Mouse (Mus musculus) stomach, embryonic 16.5 days (tissue): ENCODE measurements around the gene Ctsz. TPM values are rescaled to one million over a fixed set of nuclear protein-coding genes. Genes with fewer than 3 reads are reported as not detected.

Source experiments
- ATAC-seq: fragments of 200-750 bp; cut with Nextera tagmentation; 2 replicates; pipeline ENCODE4 v1.8.0; 2017; ENCODE audit warnings: moderate number of reproducible peaks, moderate TSS enrichment; ENCODE audit not compliant: insufficient read depth, low FRiP score
- H3K27ac ChIP-seq: fragments of 300-500 bp; sonication (generic); 2 replicates; pipeline ENCODE4 v1.5.1; 2014; ENCODE audit warnings: low read length
- H3K27me3 ChIP-seq: fragments of 300-500 bp; sonication (generic); 2 replicates; pipeline ENCODE4 v1.6.1; 2014; ENCODE audit warnings: low read length, control low read depth, mixed read lengths; ENCODE audit not compliant: control insufficient read depth, insufficient read depth
- H3K36me3 ChIP-seq: fragments of 300-500 bp; sonication (generic); 2 replicates; pipeline ENCODE4 v1.6.1; 2014; ENCODE audit warnings: low read length; ENCODE audit not compliant: control insufficient read depth, insufficient read depth
- H3K4me1 ChIP-seq: fragments of 300-500 bp; sonication (generic); 2 replicates; pipeline ENCODE4 v1.6.1; 2014; ENCODE audit warnings: low read length, control low read depth, mixed read lengths; ENCODE audit not compliant: control insufficient read depth, insufficient read depth
- H3K4me2 ChIP-seq: fragments of 300-500 bp; sonication (generic); 2 replicates; pipeline ENCODE4 v1.6.1; 2014; ENCODE audit warnings: low read depth, low read length, mixed read lengths
- H3K4me3 ChIP-seq: fragments of 300-500 bp; sonication (generic); replicated peaks from 2 replicates; pipeline ENCODE4 v1.5.1; 2014; ENCODE audit warnings: mild to moderate bottlenecking, low read length
- H3K9ac ChIP-seq: fragments of 300-500 bp; sonication (generic); 2 replicates; pipeline ENCODE4 v1.6.1; 2014; ENCODE audit warnings: low read length
- H3K9me3 ChIP-seq: fragments of 300-500 bp; sonication (generic); replicated peaks from 2 replicates; pipeline ENCODE4 v1.6.1; 2016; ENCODE audit warnings: low read length, control low read depth; ENCODE audit not compliant: control insufficient read depth
- WGBS: fragments of 180-500 bp; shearing (Covaris S2); extraction: QIAGEN DNeasy Blood & Tissue Kit; methylation state at CpG from one replicate; pipeline ENCODE4 v1.1.7; 2014; 5-methylcytosine and 5-hydroxymethylcytosine counted together
- polyA plus RNA-seq: library from polyadenylated mRNA; unstranded; fragments of >200 nt; fragmentation: Nextera tagmentation; extraction: Ambion mirVana; gene quantifications from 2 replicates; pipeline ENCODE4 v1.2.1, GENCODE M21; 2015

Ctsz gene
- 195 and 203 TPM in 2 replicates for polyA plus RNA-seq

GRCm38 (mm10) chr2:174438737-174439449 is at the start of gene Ctsz:
Ctsz (minus strand) TSS chr2:174439039.
- Histone ChIP-seq H3K27ac (peak within 1 kb of the TSS; percentile 49), H3K27me3 (no peaks in the 10 kb centered on the region), H3K4me2 (peak within 1 kb of the TSS; percentile 81), H3K9me3 (no peaks in the 10 kb centered on the region), H3K4me3 (peak within 1 kb of the TSS; percentile 72), H3K4me1 (peaks cover 19% of the 10 kb centered on the region), H3K36me3 (peaks cover 3% of the 10 kb centered on the region; the same call in 1 of the 2 replicates), H3K9ac (peak within 1 kb of the TSS; percentile 83)
- ATAC-seq, result peak; percentile 74
- under 1% methylated on average over 38 of the region's 38 CpGs for WGBS

- H3K27ac ChIP-seq, result no peak overlapping the region
- H3K9me3 ChIP-seq, result no peaks in the 10 kb centered on the region
- no peaks in the 10 kb centered on the region for H3K4me1 ChIP-seq
- no peak overlapping the region for H3K4me2 ChIP-seq
- H3K27me3 ChIP-seq, result no peaks in the 10 kb centered on the region
- no peak for ATAC-seq
- H3K9ac ChIP-seq, result no peak overlapping the region
- 57% methylated on average over 5 of the region's 5 CpGs for WGBS
- H3K36me3 ChIP-seq, result no peaks in the 10 kb centered on the region
- no peak overlapping the region for H3K4me3 ChIP-seq
Observed at GRCm38 (mm10) chr2:174487005-174487404, 48.2 kb upstream of the Ctsz start.

- ATAC-seq, result no peak
- H3K36me3 ChIP-seq, result no peaks in the 10 kb centered on the region
Observed at GRCm38 (mm10) chr2:174478746-174479145, 39.9 kb upstream of the Ctsz start.

GRCm38 (mm10) chr2:174477543-174478319 is 38.9 kb upstream of the Ctsz start:
- Histone ChIP-seq H3K36me3 (no peaks in the 10 kb centered on the region), H3K4me1 (peaks cover 6% of the 10 kb centered on the region; the same call in 1 of the 2 replicates), H3K4me3 (no peak overlapping the region), H3K27me3 (no peaks in the 10 kb centered on the region), H3K9ac (no peak overlapping the region), H3K27ac (peak overlapping the region; percentile 88), H3K9me3 (no peaks in the 10 kb centered on the region), H3K4me2 (0 out of 2 replicates have a peak overlapping the region, but pooled peaks have one; percentile 10)
- ATAC-seq, result peak; percentile 52; the same call in 1 of the 2 replicates
- whole genome bisulfite sequencing, result 55% methylated on average over 3 of the region's 3 CpGs

More at GRCm38 (mm10) chr2:174478746-174479145, 39.9 kb upstream of the Ctsz start:
- Histone ChIP-seq H3K4me2 (no peak overlapping the region), H3K9me3 (no peaks in the 10 kb centered on the region), H3K9ac (no peak overlapping the region), H3K27me3 (no peaks in the 10 kb centered on the region), H3K27ac (peak overlapping the region; percentile 21), H3K4me1 (no peaks in the 10 kb centered on the region), H3K4me3 (no peak overlapping the region)
- WGBS, result 75% methylated on average over 5 of the region's 5 CpGs

GRCm38 (mm10) chr2:174473550-174473927 is 34.7 kb upstream of the Ctsz start:
- peak overlapping the region; percentile 78 for H3K27ac ChIP-seq
- peak overlapping the region; percentile 81 for H3K4me2 ChIP-seq
- ATAC-seq, result no peak

GRCm38 (mm10) chr2:174472818-174473549 is 34.1 kb upstream of the Ctsz start, which contains the start of gene Prelid3b:
Prelid3b (minus strand) TSS chr2:174473081.
- H3K9me3 ChIP-seq, result no peaks in the 10 kb centered on the region
- H3K36me3 ChIP-seq, result no peaks in the 10 kb centered on the region
- peak within 1 kb of the TSS; percentile 85 for H3K4me3 ChIP-seq
- WGBS, result under 1% methylated on average over 53 of the region's 53 CpGs
- peaks cover 9% of the 10 kb centered on the region; the same call in 1 of the 2 replicates for H3K4me1 ChIP-seq
- H3K9ac ChIP-seq, result peak within 1 kb of the TSS; percentile 90
- peak within 1 kb of the TSS; percentile 86 for H3K4me2 ChIP-seq
- ATAC-seq, result peak; percentile 97
- H3K27me3 ChIP-seq, result no peaks in the 10 kb centered on the region
- H3K27ac ChIP-seq, result peak within 1 kb of the TSS; percentile 87

More at GRCm38 (mm10) chr2:174473550-174473927, 34.7 kb upstream of the Ctsz start:
- Histone ChIP-seq H3K4me1 (peaks cover 9% of the 10 kb centered on the region; the same call in 1 of the 2 replicates), H3K27me3 (no peaks in the 10 kb centered on the region), H3K4me3 (peak overlapping the region; percentile 85), H3K9me3 (no peaks in the 10 kb centered on the region), H3K36me3 (no peaks in the 10 kb centered on the region), H3K9ac (peak overlapping the region; percentile 70)
- 62% methylated on average over 5 of the region's 5 CpGs for WGBS

GRCm38 (mm10) chr2:174472407-174472806 is 33.6 kb upstream of the Ctsz start:
- no peaks in the 10 kb centered on the region for H3K36me3 ChIP-seq
- WGBS, result 7% methylated on average over 30 of the region's 30 CpGs
- H3K9me3 ChIP-seq, result no peaks in the 10 kb centered on the region
- H3K9ac ChIP-seq, result peak overlapping the region; percentile 90
- peak; percentile 9; the same call in 1 of the 2 replicates for ATAC-seq
- peak overlapping the region; percentile 87 for H3K27ac ChIP-seq
- peak overlapping the region; percentile 86 for H3K4me2 ChIP-seq
- no peaks in the 10 kb centered on the region for H3K27me3 ChIP-seq
- H3K4me1 ChIP-seq, result peaks cover 9% of the 10 kb centered on the region; the same call in 1 of the 2 replicates
- H3K4me3 ChIP-seq, result peak overlapping the region; percentile 85

GRCm38 (mm10) chr2:174470786-174471405 is 32.1 kb upstream of the Ctsz start:
- 84% methylated on average over 7 of the region's 7 CpGs for WGBS
- H3K4me2 ChIP-seq, result peak overlapping the region; percentile 11
- no peak for ATAC-seq
- no peak overlapping the region for H3K9ac ChIP-seq
- no peak overlapping the region for H3K4me3 ChIP-seq
- no peaks in the 10 kb centered on the region; the same call in 1 of the 2 replicates for H3K36me3 ChIP-seq
- peak overlapping the region; percentile 4; the same call in 1 of the 2 replicates for H3K27ac ChIP-seq
- H3K9me3 ChIP-seq, result no peaks in the 10 kb centered on the region
- no peaks in the 10 kb centered on the region for H3K27me3 ChIP-seq
- peaks cover 9% of the 10 kb centered on the region; the same call in 1 of the 2 replicates for H3K4me1 ChIP-seq
